Mouse (Mus musculus): Measurements from ENCODE around the gene Bdkrb1.

The Bdkrb1 gene

DNA sequence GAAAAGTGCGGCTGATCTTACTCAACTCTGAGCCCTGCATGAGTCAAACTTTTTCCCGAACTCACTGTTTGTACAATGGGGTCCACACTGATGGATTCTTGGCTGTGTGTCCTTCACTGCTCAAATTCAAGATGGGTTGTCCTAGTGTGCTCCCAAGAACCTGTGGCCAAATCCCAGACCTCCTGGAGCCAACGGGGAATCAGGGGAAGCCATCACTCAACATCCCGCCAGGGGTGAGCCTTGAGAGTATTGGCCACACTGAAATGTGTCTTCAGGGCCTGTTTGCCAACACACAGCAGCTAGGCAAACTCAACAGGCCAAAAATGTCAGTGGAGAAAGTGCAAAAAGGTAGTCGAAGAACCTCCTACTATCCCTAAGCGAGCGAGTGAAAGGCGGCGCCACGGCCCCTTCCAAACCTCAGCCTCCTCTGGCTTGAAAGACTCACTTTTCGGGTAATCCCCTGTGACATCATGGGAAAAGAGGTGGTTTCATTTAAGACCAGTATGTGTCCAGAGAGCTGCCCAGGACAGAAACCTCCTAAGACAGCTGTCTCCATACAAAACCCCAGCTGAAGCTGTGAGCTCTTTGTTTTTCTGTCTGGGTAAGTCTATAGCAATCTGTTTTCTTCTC lies at the start of gene Bdkrb1:
Gene Bdkrb1 (plus strand): TSS at position 505 of the 630 bp plus-strand sequence.
- DNase-seq: no peak

DNA sequence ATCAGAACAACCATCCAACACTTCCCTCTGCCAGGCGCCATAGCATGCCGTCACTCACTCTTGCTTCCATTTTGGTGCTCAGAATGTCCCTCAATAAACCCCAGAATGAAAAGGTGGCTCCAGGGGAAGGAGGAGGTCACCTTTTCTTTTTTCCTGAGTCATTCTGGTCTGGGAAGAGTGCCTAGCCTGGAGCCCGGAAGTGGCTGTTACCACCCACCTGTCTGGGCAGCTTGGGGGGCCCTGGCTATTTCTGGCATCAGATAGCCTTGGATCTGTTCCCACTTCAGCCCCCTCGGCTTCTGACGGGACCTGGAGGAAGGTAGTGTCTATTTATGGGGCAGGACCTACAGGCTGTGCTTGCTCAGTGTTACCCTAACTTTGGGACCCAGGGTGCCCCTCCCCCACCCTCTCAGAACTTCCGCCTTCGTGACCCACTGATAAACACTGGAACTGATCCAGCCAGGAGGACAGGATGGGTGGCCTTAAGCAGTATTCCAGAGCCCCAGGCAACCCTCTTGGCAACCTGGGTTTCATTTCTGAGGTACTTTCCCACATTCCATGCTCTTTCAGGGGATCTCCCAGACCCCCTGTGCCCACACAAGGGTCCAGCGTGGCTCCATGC lies 48.6 kb upstream of the Bdkrb1 start:
- no peak for DNase-seq

DNA sequence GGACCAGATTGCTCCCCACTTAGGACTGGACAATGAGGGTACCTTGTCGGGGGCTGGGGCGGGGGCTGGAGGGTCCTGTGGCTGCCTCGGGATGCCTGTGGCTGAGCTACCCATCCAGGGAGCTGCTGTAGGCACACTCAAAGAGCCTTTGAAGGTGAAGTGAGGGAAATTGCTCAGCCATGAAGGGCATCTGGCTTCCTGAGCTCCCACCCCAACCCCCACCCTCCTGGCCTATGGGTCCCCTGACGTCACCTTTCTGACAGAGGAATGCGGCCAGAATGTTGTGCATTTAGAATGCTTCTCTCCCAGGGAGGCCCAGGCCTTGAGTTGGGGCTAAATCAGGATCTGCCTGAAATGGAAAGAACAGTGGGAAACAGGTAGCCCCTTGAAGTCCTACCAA lies 47.7 kb upstream of the Bdkrb1 start:
- no peak for DNase-seq

DNA sequence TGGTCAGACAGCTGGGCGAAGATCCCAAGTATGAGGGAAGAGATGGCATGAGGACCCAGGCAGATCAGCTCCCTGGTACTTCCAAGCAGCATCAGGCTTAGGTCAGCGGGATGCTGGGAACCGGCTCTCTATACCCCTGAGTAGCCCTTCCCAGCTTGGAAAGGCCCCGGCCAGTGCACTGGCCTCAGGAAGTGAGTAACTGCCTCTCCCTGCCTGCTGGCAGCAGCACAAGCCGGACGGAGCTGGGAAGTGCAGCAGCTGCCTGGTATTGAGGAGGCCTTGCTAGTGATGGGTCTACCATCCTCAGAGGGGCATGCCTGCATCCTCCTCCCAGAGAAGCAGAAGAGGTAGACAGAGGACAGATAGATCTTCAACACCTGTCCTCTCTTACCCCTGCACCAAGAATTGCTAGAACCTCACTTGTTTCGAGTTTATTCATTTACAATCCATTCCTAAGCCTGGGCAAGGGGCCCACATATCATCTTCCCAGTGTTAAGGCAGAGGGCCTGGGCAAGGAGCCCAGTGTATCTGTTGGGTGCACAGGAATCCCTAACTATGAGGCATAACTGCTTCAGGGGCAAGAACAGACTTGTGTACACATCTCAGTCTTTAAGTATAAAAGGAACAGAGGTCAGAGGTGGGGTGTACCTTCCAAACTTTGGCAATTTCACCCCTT lies 45.5 kb upstream of the Bdkrb1 start:
- no peak for DNase-seq

DNA sequence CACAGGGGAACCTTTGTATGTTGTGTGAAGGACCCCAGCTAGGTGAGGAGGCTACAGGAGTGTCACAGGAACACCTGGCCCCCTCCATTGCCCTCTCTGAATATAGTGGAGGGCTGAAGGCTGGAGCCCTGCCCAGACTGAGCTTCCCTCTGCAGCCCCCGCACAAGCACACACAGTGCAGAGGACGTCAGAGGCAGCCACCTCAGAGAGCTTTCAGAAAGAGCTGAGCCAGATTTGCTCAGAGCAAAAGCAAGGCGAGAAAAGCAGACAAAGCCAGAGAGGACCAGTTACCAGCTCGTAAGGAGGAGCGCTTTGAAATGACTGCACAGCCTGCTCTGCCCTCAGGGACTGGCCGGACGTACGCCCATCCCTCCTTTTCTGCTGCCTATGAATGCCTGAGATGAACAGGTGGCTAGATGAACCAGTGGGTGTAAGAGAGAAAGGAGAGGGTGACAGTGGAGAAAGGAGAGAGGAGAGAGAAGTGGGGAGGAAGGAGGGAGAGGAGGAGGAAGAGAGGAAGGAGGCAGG lies 41.8 kb upstream of the Bdkrb1 start:
- DNase-seq: peak; percentile 54

DNA sequence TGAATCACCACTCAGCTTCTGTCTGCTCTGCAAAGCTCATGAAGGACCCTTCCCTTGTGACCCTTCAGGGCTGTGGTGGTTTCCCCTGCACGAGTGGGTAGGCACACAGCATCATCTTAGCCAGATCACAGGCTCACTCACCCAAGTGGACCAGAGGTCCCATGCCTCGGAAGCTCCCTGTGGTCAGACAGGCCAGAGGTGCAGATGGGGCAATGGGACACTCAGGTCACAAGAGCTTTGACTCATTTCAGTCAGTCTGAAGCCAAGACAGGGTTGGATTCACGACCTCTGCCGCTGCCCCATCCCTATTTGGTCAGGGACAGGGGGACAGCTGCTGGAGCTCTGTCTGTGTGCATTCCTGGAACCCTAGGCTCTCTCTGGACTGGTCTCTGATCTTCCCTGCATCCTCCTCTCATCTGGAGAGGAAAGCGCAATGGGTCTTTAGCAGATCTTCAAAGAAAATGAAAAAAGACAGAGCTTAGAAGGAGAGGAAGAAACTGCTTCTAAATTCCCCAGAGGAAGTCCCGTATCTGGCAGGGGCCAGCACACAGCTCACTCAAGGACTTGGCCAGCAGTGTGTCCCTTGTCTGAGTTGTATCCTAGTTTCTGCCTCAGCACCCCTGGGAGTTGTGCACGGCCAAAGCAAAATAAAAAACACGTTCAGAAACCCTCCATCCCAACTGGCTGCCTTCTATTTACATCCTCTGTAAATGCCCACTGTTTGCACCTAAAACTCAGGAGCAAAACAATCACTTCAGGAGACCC lies 40.6 kb upstream of the Bdkrb1 start:
- no peak for DNase-seq

DNA sequence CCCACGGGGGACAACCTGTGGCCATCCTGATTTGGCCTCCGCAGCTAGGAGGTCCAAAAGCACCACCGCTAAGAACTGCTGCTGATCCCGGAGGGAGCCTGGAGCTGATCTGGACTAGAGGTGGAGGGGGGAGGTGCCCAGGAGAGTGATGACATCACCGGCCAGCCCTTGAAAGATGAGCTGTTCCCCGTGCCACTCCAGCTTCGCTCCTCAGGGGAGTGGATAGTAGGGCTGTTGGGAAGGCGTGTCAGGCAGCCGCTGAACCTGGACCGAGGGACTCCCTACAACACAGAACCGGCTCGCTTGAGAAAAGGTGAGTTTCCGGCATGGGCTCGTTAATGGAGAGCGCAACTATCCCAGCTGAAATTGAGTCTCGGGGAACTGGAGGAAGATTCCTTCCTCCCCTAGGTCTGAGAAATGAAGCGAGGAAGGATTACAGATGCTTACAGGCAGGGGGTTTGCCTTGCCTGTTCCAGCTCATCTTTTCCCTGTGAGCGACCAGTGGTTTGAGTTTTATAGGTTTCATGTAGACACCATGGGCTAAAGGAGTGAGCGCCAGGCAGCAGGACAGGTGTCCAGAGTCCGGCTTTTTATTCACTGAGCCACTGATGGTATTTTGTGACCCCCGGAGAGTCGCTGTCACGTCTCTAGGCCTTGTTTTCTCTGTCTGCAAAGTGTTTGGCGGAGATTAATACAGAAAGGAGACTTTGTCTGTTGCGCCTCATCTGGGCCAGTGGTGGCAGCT lies 39.8 kb upstream of the Bdkrb1 start, which contains the start of gene Bdkrb2:
Gene Bdkrb2 (plus strand): TSS at position 291 of the 745 bp plus-strand sequence.
- DNase-seq: no peak

DNA sequence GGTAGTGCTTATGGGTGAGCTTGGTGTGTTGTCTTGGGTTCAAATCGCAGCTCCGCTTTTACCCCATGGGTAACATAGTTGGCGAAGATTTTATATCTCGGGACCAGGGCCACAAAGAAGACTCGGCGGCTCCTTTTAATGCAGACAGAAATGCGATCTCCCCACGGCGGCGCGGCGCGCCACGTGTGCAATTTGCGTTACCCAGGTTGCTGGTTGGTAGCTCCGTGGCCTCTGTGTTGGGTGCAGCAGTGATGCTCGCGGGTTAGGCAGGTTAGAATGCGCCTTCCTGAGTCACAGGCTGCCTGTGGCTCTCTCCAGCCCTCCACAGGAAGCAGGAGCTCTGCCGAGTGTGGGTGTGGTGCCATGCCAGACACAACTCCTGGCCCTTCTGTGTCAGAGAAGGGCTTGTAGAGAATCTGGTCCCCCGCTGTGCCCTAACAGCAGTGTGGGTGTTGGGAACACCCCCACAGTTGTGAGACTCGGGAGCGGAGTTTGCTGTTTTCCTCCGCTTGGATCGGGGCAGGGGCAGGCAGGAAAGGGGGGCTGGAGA lies 39.1 kb upstream of the Bdkrb1 start:
- DNase-seq: no peak

DNA sequence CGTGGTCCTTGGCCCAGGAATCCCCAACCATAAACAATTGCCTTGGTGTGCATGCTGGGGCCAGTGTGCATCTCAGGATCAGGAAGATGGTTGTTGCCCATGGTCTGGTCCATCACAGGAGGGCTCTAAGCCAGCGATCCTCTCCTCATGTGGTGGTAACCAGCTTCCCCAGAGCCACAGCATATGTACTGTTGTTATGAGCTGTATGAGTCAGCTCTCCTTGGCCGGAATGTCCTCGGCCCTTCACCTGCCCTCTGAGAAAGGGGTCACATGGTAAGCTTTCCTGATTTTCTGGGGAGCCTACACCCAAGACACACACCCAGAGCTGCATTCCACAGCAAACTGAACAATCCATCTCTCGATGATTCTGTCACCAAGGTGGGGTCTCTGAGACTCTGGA lies 37.7 kb upstream of the Bdkrb1 start:
- DNase-seq: no peak

DNA sequence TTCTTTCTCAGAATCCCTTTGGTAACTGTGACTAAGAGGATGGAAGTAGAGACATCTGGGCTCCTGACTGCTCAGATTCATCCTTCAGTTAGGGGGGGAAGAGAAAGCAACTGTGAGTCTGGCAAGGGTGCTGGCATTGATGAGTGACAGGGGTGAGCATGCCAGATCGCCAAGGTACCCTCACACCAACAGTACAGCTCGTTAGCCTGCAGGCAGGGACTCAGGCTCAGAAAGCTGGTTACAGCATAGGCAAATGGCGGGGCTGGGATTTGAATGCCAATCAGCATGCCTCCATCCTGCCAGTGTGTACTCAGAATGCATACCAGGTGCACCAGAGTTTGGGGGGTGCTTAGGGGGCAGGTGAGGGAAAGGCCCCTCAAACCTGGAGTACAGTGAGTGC lies 31.0 kb upstream of the Bdkrb1 start:
- no peak for DNase-seq

DNA sequence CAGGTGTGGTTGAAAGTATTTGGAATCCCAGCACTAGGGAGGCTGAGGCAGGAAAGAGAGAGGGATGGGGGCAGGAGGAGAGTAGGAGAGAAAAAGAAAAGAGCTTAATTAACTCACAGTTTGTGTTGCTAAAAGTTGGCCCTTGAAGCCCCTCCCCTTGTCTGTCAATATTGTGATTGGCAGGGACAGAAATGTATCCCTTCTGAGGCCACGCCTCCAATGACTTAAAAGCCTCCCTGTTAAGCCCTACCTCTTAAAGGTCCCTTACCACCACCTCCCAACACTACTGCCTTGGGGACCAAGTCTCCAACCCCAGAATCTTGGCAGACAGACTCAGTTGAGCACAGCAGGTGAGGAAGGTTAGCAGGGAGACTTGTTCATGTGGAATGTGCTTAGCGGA lies 30.3 kb upstream of the Bdkrb1 start:
- no peak for DNase-seq

DNA sequence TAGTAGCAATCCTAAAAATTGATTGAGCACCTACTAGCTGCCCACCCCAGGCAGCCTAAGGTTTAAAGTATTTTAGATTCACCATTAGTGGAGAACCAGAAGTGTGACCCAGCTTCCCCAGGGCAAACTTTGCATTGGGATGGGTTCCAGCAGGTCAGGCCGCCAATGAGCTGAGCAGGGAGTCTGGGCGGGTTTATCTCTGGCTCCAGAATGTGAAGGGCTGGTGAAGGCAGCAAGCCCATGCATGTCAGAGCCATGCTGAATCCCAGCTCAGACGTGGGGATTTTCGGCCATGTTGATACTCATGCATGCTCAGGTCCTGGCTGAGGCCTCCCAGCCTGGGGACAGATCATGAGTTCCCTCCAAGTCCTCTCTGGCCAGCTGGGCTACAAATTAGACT lies 28.5 kb upstream of the Bdkrb1 start:
- DNase-seq: no peak

DNA sequence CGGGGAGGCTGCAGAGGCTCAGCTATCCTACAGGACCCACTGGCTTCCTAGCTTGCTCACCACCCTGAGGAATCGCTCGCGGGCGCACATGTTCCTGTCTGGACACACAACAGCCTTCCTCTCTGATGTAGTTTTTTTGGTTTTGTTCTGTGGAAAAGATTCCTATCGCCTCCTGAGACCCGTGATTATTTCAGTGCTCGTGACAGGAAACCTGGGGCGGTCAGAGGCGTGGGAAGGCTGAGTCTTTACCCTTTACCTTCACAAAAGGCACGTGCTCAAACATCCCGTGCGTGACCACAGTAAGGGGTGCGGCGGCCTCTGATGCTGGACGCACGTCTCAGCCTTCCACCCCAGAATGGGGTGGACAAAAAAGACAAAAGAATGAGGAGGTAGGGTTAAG lies 22.4 kb upstream of the Bdkrb1 start:
- DNase-seq: no peak

DNA sequence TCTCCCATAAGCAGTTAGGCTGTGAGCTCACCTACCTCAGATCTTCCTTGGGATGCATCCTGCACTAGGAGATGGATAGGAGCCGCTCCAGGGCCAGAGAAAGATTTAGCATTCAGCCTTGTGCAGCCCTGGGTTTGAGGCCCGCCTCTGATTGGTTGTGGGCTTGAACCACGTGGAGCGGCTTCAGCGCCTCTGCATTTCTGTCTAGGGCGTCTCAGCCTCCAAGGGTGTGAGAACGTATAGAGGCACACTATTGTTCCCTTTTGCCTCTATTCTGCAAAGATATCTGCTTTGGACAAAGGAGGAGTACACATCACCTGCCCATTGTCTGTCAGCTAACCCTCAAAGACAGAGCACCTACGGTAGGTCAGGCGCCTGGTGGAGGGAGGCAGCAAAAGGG lies 20.4 kb upstream of the Bdkrb1 start:
- no peak for DNase-seq

DNA sequence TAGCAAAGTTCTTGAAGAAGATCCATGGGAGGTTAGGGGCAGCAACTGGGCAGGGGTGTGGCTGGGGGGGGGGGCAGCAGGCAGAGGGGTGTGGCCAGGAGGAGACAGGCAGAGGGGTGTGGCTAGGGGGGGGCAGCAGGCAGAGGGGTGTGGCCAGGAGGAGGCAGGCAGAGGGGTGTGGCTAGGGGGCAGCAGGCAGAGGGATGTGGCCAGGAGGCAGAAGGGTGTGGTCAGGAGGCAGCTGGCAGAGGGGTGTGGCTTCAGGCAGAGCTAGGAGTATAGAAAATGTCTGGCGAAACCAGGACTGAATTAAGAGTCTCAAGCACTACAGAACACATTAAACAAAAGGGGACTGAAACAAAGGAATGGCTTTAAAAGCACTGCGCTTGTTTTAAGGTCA lies 19.4 kb upstream of the Bdkrb1 start:
- no peak for DNase-seq

DNA sequence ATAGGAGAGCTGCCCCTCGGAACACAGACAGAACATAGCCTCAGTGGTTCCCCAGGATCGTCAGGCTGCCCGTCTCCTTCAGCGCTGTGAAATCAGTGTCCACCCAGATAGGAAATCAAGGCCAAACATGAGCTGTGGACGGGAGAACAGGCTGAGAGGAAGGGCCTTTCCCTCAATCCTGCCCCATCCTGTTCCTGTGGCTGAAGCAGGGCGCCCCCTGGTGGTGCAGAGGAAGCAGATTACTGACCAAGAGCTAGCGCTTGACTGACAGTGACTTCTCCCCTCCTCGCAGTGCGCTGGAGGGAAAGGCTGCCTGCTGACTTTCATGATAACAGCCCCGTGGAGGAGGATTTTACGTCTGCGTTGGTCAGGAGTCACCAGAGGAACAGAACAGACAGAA lies 18.0 kb upstream of the Bdkrb1 start:
- DNase-seq: peak; percentile 57

DNA sequence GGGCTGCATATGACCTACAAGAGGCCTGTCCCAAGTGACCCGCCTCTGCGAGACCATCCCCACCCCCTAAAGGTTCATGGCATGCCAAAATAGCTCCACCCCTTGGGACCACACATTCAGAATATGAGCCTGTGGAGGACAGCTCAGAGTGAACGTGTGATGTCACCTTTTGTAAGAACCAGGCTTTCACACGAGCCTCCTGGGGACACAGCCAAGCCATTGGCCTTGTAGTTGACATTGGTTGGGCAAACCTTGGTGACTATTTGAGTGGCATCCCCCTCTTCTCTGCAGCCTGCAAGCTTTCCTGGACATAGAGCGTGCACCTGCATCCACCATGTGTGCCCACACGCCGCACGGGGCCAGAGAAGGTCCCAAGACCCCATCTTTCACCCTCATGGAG lies 15.4 kb upstream of the Bdkrb1 start:
- DNase-seq: no peak

DNA sequence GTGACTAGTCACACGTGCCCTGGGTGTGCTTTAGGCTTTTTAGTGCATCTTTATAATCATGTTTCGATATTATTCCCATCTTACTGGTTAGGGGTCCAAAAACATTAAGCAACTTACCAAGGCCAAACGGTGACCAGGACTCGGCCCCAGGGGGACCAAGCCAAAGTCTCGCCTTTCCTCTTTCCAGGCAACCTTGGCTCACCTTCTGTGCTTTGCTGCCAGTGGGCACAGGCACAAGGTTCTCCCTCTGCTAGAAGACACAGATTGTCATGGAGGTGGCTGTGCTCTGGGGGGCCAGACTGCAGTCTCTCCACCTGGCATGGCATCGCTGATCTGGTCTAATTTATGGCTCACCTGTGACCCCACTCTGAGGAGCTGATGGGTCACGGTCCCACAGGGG lies 12.1 kb upstream of the Bdkrb1 start:
- DNase-seq: no peak

DNA sequence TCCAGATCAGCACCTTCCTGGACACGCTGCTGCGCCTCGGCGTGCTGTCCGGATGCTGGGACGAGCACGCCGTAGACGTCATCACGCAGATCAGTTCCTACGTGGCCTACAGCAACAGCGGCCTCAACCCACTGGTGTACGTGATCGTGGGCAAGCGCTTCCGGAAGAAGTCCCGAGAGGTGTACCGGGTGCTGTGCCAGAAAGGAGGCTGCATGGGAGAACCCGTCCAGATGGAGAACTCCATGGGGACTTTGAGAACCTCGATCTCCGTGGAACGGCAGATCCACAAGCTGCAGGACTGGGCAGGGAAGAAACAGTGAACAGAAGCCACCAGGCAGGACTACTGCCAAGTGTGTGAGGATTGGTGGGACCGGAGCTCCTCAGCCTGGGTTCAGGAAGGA lies 10.5 kb upstream of the Bdkrb1 start:
- DNase-seq: no peak

DNA sequence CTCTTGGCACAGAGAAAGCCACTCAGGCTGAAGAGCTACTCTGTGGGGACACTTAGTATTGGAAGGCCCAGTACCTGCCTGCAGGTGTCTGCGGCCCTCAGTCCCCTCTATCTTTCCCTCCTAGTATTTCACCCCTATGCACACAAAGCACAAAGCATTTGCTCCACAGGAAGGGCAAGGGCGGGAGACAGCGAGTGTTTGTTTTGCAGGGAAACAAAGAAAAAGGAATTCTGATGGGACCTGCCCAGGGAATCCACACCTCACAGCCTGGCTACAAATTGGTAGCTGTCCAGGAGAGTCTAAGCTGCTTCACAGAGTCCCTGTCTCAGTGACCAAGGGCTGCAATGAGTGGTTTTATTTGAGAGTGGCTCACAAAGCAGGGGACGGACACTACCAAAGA lies 9.4 kb upstream of the Bdkrb1 start:
- DNase-seq: no peak

DNA sequence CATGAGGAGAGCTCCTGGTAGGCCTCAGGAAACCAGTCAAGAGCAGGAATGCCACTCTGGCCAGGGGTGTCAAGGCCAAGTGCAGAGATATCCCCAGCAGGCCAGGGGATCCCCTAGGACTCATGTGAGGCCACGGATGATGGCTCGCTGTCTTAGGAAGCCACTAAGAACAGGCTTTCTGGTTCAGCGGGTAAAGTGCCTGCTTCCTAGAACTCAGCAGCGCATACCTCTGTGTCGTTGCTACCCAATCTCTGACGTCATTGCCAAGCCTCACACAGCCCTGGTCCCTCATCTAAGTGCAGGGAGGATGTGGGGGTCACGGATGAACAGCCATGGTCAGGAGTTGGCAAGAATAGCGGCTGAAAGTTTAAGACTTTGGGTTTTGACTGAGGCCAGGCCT lies 5.8 kb upstream of the Bdkrb1 start:
- DNase-seq: no peak

DNA sequence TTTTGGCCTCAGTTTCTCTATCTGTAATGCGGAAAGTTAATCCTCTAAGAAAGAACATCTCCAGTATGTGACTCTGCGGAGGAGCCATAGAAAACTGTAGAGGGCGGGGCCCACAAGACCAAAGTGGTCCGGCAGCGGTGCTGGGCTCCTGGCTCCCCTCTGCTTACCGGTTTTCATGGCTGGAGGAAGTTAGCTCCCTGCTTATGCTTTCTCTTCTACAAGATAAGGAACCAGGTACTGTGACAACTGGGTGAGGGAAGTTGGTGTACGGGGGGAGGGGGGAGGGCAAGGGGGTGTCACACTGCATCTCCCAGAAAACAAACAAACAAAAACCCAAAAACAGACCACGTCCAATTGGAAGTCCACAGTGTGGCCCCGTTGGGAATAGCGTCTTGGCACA lies 4.4 kb upstream of the Bdkrb1 start:
- no peak for DNase-seq

Data from right cerebral cortex, postnatal 25 days (tissue).